Mouse (Mus musculus): ENCODE results near the gene Cdon.
A peak's percentile ranks its signal among the peaks of the same experiment; 100 is the strongest.

Cdon gene

GRCm38 (mm10) chr9:35541024-35541423 is 120.1 kb downstream of the Cdon start:
- no peak for DNase-seq (ENCODE audit: low read depth, low spot score)

DNA sequence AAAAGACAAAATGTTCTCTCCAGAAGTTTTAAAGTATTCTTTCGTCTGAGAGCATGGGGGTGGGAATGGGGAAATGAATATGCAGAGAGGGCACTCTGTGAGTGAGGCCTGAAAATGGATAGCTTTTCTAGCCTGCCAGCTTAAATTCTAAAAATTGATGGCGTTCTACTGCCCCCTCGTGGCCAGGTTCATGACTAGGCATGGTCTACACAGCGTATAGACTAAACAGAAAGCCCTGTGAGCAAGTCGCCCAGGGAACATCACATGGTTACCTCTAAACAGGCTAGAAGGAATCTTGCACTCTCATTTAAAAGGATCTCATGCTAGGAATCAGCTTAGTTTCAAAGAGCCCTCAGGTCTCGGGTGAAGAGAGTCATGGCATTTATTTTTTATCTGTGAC is 120.6 kb downstream of the Cdon start:
- DNase-seq (ENCODE audit: low read depth, low spot score): peak; percentile 84

DNA sequence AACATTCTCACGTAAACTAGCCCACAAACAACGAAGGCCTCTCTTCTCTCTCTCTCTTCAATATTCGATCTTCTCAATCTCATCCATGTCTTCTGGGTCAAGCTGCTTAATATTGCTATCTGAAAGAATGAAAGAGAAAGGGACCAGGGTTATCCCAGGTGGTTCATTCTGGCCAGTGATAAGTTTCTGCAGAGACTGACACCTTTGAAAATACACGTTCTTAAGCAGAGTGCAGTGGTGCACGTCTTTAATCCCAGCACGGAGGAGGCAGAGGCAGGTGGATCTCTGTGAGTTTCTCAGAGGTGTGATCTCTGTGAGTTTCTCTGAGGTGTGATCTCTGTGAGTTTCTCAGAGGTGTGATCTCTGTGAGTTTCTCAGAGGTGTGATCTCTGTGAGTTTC is 121.0 kb downstream of the Cdon start:
- no peak for DNase-seq (ENCODE audit: low read depth, low spot score)

DNA sequence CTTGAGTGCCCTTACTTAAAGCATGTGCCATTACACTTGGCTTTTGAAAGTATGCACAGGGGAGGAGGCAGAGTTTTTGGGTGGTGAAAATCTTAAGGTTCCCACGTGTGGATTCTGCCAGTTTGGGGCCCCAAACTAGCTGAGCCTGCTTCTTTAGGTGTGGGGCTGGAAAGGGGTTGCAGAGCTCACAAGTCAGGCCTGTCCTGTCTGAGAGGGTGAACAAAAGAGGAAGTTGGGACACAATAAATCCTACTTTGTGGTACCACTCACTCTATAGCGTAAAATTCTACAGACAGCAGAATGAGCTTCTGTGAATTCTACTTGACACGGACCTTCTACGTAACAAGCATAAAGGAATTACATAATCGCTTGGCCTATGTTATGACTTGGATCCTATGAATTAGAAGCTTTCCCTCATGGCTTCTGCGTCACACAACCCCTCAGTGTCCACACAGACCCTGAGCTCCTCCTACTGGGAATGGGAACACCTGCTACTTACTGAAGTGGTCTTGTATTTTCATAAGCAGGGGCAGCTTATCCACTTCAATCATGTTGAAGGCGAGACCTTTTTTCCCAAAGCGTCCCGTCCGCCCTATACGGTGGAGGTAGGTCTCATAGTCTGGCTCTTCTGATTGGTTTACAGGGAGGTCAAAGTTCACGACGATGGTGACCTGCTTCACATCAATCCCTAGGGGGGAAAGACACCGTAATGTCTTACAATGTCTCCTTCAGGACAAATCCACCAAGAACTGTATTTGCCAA is 122.4 kb downstream of the Cdon start:
- no peak for DNase-seq (ENCODE audit: low read depth, low spot score)

DNA sequence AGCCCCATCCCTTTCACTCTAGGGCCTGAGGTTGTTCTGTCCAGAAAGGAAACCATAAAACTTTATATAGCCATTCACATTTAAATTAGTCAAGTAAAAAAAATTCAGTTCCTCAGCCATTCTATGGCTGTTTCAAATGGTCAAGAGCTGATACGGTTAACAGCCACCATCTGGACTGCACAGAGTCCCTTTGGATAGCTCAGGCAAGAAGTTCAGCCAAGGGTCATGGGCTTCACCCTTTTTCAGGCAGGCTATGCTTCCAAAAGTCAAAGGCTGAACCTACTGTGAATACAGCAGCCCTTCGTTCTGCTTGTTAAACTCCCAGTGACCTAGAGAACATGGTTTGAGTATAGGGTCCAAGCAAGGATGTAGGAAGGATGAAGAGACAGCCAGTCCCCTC is 123.7 kb downstream of the Cdon start:
- no peak for DNase-seq (ENCODE audit: low read depth, low spot score)

DNA sequence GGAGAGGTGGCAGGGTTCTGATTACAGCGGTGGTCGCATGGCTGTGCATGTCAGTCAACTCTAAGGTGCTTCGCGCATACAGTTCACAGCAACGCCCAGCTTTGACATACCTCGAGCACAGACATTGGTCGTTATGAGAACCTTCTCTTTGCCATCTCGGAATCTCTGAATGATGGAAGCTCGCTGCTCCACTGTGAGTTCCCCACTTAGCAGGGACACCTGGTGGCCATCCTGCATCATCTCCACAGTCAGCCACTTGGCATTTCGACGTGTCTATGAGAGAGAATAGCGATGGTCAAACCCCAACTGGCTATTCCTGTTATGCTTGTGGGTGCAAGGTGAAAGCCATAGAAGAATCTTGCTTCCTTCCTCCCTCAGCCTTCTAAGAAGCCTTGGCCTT is 124.8 kb downstream of the Cdon start:
- peak; percentile 27 for DNase-seq (ENCODE audit: low read depth, low spot score)

DNA sequence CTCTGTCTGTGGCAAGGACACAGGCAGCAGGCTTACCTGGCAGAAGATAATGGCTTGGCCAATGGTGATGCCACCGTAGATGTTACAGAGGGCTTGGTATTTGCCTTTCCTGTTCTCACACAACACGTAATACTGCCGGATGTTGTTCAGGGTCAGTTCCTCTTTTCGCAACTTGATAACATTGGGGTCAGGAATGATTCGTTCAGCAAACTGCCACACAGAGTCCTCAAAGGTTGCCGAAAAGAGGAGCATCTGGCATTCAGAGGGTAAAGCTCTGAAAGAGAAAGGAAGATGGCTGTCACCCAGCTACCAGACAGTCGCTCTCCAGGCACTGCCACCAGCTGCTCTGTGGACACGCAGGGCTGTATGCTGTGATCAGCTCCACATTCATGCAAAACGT is 125.8 kb downstream of the Cdon start:
- no peak for DNase-seq (ENCODE audit: low read depth, low spot score)

DNA sequence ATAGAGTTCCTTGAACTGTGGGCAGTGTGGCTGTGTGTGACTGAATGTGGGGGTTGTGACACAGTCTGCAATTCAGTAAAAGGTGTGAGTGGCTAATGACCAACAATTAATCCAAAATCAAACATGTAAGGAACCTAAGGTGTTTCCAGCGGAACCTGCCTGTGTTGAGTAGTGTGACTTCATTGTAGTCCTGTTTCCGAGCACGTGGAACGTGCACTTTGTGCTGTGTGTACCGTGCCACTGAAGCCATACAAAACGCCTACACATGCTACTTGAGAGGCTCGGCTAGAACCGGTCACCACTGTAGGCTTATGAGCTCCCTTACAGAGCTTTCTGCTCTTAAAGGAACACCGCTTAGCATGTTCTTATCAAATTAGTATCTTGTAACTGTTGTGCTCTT is 127.5 kb downstream of the Cdon start:
- no peak for DNase-seq (ENCODE audit: low read depth, low spot score)

DNA sequence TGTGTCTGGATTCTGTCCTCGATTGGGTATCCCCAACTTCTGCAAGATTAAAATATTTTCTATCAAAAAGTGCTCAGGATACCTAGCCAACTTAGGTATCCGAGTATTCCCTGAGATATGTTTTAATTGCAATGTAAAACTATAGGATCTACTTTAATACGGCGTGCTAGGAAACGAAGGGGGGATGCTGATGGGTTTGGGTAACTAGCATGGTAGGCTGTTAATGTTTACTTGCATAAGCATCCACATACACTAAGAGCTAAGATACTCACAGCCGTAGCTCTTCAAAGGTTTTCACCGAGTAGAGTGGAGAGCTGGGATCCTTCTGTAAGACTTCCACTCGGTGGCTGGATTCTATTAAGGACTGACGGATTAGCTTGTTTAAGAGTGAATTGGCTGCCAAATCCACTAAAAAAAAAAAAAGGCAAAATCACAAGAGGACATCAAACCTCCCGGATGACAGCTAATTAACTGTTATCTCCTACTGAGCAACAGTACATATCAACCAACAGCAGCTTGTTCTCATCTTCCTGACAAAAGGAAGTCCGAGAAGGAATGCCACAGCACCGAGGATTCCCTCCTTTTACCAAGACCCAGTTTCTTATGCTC is 135.7 kb downstream of the Cdon start:
- DNase-seq (ENCODE audit: low read depth, low spot score): no peak

Measured in ZHBTc4 (cell line).